Mouse (Mus musculus) CH12.LX (cell line): ENCODE measurements around the gene Rnase4. TPM values are rescaled to one million over a fixed set of nuclear protein-coding genes. Genes with fewer than 3 reads are reported as not detected.
A peak's percentile ranks its signal among the peaks of the same experiment; 100 is the strongest.

Experiments
- DNase-seq: peaks from one replicate; pipeline ENCODE4 v3.0.0-alpha.2; 2013; ENCODE audit errors: extremely low read depth
- H3K27ac ChIP-seq: 2 replicates; pipeline ENCODE4 v1.5.1; 2012; ENCODE audit warnings: low read depth, mild to moderate bottlenecking, control low read depth, moderate library complexity; ENCODE audit not compliant: insufficient read depth
- H3K27me3 ChIP-seq: replicated peaks from 2 replicates; pipeline ENCODE3; 2012; ENCODE audit warnings: inconsistent platforms
- H3K36me3 ChIP-seq, 2 experiments: replicated peaks in 1 of 2; 2 replicates each; pipeline versions ENCODE3 to v1.6.1; 2012; ENCODE audit warnings: inconsistent platforms in 1 of 2, low read length in 1 of 2, mild to moderate bottlenecking in 1 of 2, mixed read lengths in 1 of 2, moderate library complexity in 1 of 2; ENCODE audit not compliant: control insufficient read depth in 1 of 2, insufficient read depth in 1 of 2
- H3K4me1 ChIP-seq, 2 experiments: 2 replicates each; pipeline ENCODE4 v1.6.1; 2012; ENCODE audit warnings: inconsistent platforms in 1 of 2, moderate library complexity in 1 of 2; ENCODE audit not compliant: insufficient read depth in 2 of 2, control insufficient read depth in 1 of 2
- H3K4me2 ChIP-seq: 2 replicates; pipeline ENCODE4 v1.6.1; 2012; ENCODE audit warnings: low read depth, mild to moderate bottlenecking, control low read depth; ENCODE audit not compliant: poor library complexity, insufficient read depth, severe bottlenecking
- H3K4me3 ChIP-seq, 3 experiments: fragments of 150-350 bp in 1 of 3; sonication (generic) in 1 of 3; replicated peaks in 1 of 3; 2 replicates each; pipeline versions ENCODE3 to v1.5.1; 2011 to 2012; ENCODE audit warnings: low read depth in 2 of 3, low read length in 2 of 3, mild to moderate bottlenecking in 2 of 3, moderate library complexity in 2 of 3, control low read depth in 1 of 3, improper control_type of control experiment in 1 of 3, inconsistent platforms in 1 of 3, mixed read lengths in 1 of 3; ENCODE audit not compliant: poor library complexity in 1 of 3
- H3K79me2 ChIP-seq: replicated peaks from 2 replicates; pipeline ENCODE4 v1.6.1; 2012; ENCODE audit warnings: mild to moderate bottlenecking, moderate library complexity; ENCODE audit not compliant: control insufficient read depth, poor library complexity, insufficient read depth, severe bottlenecking; ENCODE audit errors: extremely low read depth
- H3K9ac ChIP-seq: 2 replicates; pipeline ENCODE4 v1.6.1; 2012; ENCODE audit warnings: low read depth, mild to moderate bottlenecking, control low read depth, moderate library complexity; ENCODE audit not compliant: insufficient read depth
- H3K9me3 ChIP-seq: replicated peaks from 2 replicates; pipeline ENCODE3; 2012; ENCODE audit warnings: low read length, inconsistent platforms, mixed read lengths
- BHLHE40 ChIP-seq: IDR thresholded peaks from 2 replicates; pipeline ENCODE4 v1.6.1; 2011; ENCODE audit warnings: mild to moderate bottlenecking, low read depth, low read length, improper control_type of control experiment
- CHD1 ChIP-seq: IDR thresholded peaks from 2 replicates; pipeline ENCODE4 v1.6.1; 2012; ENCODE audit warnings: low read depth, low read length, improper control_type of control experiment, inconsistent platforms
- CHD2 ChIP-seq: IDR thresholded peaks from 2 replicates; pipeline ENCODE4 v1.6.1; 2011; ENCODE audit warnings: low read length, improper control_type of control experiment
- E2F4 ChIP-seq: IDR thresholded peaks from 2 replicates; pipeline ENCODE4 v1.6.1; 2011; ENCODE audit warnings: low read depth, low read length, improper control_type of control experiment; ENCODE audit not compliant: insufficient replicate concordance
- ELF1 ChIP-seq: IDR thresholded peaks from 2 replicates; pipeline ENCODE4 v1.6.1; 2014; ENCODE audit warnings: low read depth, mild to moderate bottlenecking, inconsistent platforms, low read length, improper control_type of control experiment
- EP300 ChIP-seq: IDR thresholded peaks from 2 replicates; pipeline ENCODE4 v1.6.1; 2011; ENCODE audit warnings: low read length, improper control_type of control experiment
- ETS1 ChIP-seq: conservative IDR thresholded peaks from 2 replicates; pipeline ENCODE4 v1.6.1; 2012; ENCODE audit warnings: low read depth, mild to moderate bottlenecking, inconsistent platforms, low read length, improper control_type of control experiment, moderate library complexity
- KAT2A ChIP-seq: IDR thresholded peaks from 2 replicates; pipeline ENCODE4 v1.6.1; 2012; ENCODE audit warnings: low read length, improper control_type of control experiment, inconsistent platforms; ENCODE audit not compliant: insufficient replicate concordance
- MXI1 ChIP-seq: IDR thresholded peaks from 2 replicates; pipeline ENCODE4 v1.6.1; 2011; ENCODE audit warnings: mild to moderate bottlenecking, low read depth, low read length, improper control_type of control experiment
- MYC ChIP-seq: IDR thresholded peaks from 2 replicates; pipeline ENCODE4 v1.6.1; 2011; ENCODE audit warnings: low read depth, mild to moderate bottlenecking, improper control_type of control experiment, low read length
- NRF1 ChIP-seq: IDR thresholded peaks from 2 replicates; pipeline ENCODE4 v1.6.1; 2014; ENCODE audit warnings: low read depth, mild to moderate bottlenecking, inconsistent platforms, low read length, improper control_type of control experiment, moderate library complexity
- PAX5 ChIP-seq: IDR thresholded peaks from 2 replicates; pipeline ENCODE4 v1.6.1; 2012; ENCODE audit warnings: low read length, inconsistent platforms, mixed read lengths
- POLR2AphosphoS2 ChIP-seq: IDR thresholded peaks from 2 replicates; pipeline ENCODE4 v1.6.1; 2011; ENCODE audit warnings: low read depth, low read length, improper control_type of control experiment
- RCOR1 ChIP-seq: conservative IDR thresholded peaks from 2 replicates; pipeline ENCODE4 v1.6.1; 2012; ENCODE audit warnings: low read depth, mild to moderate bottlenecking, inconsistent platforms, low read length, improper control_type of control experiment
- TBP ChIP-seq: conservative IDR thresholded peaks from 2 replicates; pipeline ENCODE4 v1.6.1; 2011; ENCODE audit warnings: low read depth, low read length, improper control_type of control experiment
- TCF12 ChIP-seq: IDR thresholded peaks from 2 replicates; pipeline ENCODE4 v1.6.1; 2014; ENCODE audit warnings: low read depth, mild to moderate bottlenecking, inconsistent platforms, low read length, improper control_type of control experiment
- ZC3H11A ChIP-seq: IDR thresholded peaks from 2 replicates; pipeline ENCODE4 v1.6.1; 2012; ENCODE audit warnings: low read depth, mild to moderate bottlenecking, inconsistent platforms, low read length, improper control_type of control experiment
- ZKSCAN1 ChIP-seq: IDR thresholded peaks from 2 replicates; pipeline ENCODE4 v1.6.1; 2012; ENCODE audit warnings: low read depth, inconsistent platforms, low read length, improper control_type of control experiment, borderline replicate concordance
- ZMIZ1 ChIP-seq: IDR thresholded peaks from 2 replicates; pipeline ENCODE4 v1.6.1; 2012; ENCODE audit warnings: low read depth, mild to moderate bottlenecking, inconsistent platforms, low read length, improper control_type of control experiment
- ZNF384 ChIP-seq: IDR thresholded peaks from 2 replicates; pipeline ENCODE4 v1.6.1; 2012; ENCODE audit warnings: low read depth, low read length, improper control_type of control experiment, inconsistent platforms
- dilution Hi-C: fragments of 300-500 bp; cut with MboI; formaldehyde crosslinking; loops from 2 replicates; pipeline ENCODE4 v1.14.3; 2020; ENCODE audit warnings: low sequenced_read_pairs; ENCODE audit not compliant: extremely low pct_unique_long_range_greater_than_20kb, extremely low pct_ligation_motif_present
- in situ Hi-C: fragments of 300-500 bp; cut with MboI; formaldehyde crosslinking; loops from 3 replicates; pipeline ENCODE4 v1.14.3; 2019; ENCODE audit warnings: low sequenced_read_pairs, low pct_ligation_motif_present, low pct_unique_long_range_greater_than_20kb, mixed read lengths
- polyA plus RNA-seq: library from polyadenylated mRNA; unstranded; fragments of >175 nt; gene quantifications from 2 replicates; pipeline ENCODE4 v1.2.1, GENCODE M21; 2012; ENCODE audit warnings: low read depth; ENCODE audit not compliant: insufficient read length
- total RNA-seq, 2 experiments: library from RNA; depleted of rRNA; stranded (reverse); fragments of 300-350 nt in 1 of 2; fragments of >200 nt in 1 of 2; gene quantifications; 2 replicates each; pipeline ENCODE4 v1.2.3; 2012 to 2014

Rnase4 gene
- total and polyA plus RNA-seq, 3 experiments, result 1.6 to 1.9 (median 1.8) TPM

DNA sequence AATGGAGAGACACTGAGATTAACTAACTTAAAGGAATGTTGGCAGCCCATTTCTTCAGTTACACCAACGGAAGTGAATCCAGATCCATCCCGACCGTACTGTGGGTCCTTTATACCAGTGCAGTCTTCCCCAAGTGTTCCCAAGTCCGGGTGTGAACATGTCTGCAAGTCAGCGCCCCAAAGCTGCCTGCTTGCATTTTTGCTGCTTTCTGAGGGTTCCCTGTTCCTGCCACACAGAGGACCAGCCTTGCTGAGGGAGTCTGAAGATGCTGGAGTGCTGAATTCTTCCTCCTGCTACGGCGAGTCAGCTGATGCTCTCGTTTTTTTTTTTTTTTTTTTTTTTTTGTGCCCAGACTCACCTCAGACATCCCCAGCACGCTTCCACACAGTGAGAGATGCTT lies 4.0 kb downstream of the Rnase4 start:
- H3K4me3 ChIP-seq, result no peak overlapping the region
- dilution Hi-C loops, result no loop called here
- peaks cover 6 to 35% of the 10 kb centered on the region in 2 experiments; a peak in 3 of 4 replicates for H3K4me1 ChIP-seq
- no peak overlapping the region for H3K9ac ChIP-seq
- in situ Hi-C loops, result loop anchor here (10.0 kb wide), 1 partner anchor 70 kb away; no protein-coding TSS in a partner anchor
- H3K9me3 ChIP-seq, result no peaks in the 10 kb centered on the region
- DNase-seq, result no peak
- no peaks in the 10 kb centered on the region for H3K36me3 ChIP-seq
- TF ChIP-seq MXI1 (no peak), ZNF384 (peak; percentile 64)
- no peaks in the 10 kb centered on the region for H3K27me3 ChIP-seq
- no peak overlapping the region for H3K27ac ChIP-seq
- no peaks in the 10 kb centered on the region for H3K79me2 ChIP-seq
- H3K4me2 ChIP-seq, result no peak overlapping the region

DNA sequence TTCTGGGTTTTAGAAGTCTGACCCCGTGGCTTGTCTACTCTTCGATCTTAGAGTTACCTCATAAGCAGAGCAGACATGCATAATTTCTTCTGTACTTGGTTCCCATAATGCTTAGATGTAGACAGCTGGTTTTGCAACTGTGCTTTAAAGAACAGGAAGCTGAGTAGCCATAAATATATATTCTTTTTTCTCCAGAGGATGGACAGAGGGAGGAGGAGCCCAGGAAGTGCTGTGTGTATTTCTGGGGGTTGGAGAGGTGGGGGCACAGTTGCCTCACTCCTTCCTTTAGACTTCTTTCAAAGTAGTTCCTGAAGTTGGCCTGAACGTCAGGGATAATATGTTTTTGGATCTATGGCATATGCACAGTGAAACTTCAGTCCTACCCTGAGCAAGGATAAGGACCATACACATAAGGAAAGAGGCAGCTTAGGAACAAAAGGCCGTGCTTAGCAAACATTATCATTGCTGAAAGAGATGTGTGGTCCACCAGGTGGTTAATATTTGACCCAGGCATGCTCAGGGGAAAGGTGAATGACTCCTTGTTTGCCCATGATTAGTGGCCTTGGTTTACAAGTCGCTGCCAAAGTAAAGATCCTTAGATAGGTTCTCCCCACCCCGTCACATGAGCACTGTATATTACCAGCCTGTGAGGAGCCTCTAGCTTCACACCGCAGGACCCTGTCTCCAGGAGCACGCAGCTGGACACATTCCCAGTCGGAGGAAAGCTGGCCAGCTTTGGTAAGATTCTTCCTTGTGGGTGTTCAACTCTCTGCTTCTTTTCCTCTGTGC lies 5.1 kb downstream of the Rnase4 start:
- Histone ChIP-seq H3K79me2 (no peaks in the 10 kb centered on the region), H3K9ac (no peak overlapping the region), H3K27me3 (no peaks in the 10 kb centered on the region), H3K4me3 (no peak overlapping the region), H3K36me3 (no peaks in the 10 kb centered on the region), H3K4me2 (no peak overlapping the region), H3K27ac (no peak overlapping the region), H3K4me1 (peaks cover 6 to 35% of the 10 kb centered on the region in 2 experiments; a peak in 3 of 4 replicates), H3K9me3 (no peaks in the 10 kb centered on the region)
- dilution Hi-C loops, result no loop called here
- DNase-seq, result no peak
- TF ChIP-seq KAT2A, result no peak
- no peak for TF ChIP-seq PAX5
- no peak for TF ChIP-seq CHD1
- no peak for TF ChIP-seq BHLHE40
- no peak for TF ChIP-seq EP300
- no peak for TF ChIP-seq MYC
- TF ChIP-seq NRF1, result no peak
- no peak for TF ChIP-seq ZKSCAN1
- no peak for TF ChIP-seq TBP
- no peak for TF ChIP-seq ZC3H11A
- no peak for TF ChIP-seq ETS1
- TF ChIP-seq ELF1, result no peak
- no peak for TF ChIP-seq E2F4
- TF ChIP-seq ZMIZ1, result no peak
- no peak for TF ChIP-seq POLR2AphosphoS2
- no peak for TF ChIP-seq TCF12
- no peak for TF ChIP-seq CHD2
- no peak for TF ChIP-seq RCOR1
- in situ Hi-C loops, result loop anchor here (10.0 kb wide), 1 partner anchor 71 kb away; no protein-coding TSS in a partner anchor
